Mouse (Mus musculus): ENCODE data around the gene Tead3. TPM values are rescaled to one million over a fixed set of nuclear protein-coding genes. Genes with fewer than 3 reads are reported as not detected.

Gene Tead3
- polyA plus RNA-seq, 1 experiment from 2014 or later: 18.8 TPM

DNA sequence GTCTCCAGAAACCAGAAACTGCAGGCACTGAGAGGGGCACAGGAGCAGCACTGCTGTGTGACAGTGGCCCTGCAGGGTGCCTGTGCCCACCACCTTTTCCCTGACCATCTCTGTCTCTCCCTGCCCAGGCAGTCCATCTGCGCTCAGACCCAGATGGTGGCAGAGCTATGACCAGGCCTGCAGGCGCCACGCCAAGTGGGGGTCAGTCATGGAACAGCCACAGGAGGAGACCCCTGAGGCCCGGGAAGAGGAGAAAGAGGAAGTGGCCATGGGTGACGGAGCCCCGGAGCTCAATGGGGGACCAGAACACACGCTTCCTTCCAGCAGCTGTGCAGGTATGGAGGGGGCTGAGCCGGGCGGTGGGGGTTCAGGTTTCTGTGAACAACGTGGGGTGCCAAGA is 64.5 kb downstream of the Tead3 start:
- Histone ChIP-seq H3K27me3 (no peaks in the 10 kb centered on the region), H3K4me2 (replicated peaks) (no peak overlapping the region), H3K36me3 (0 out of 2 replicates have a peak, but pooled peaks cover 10% of the 10 kb centered on the region), H3K4me3 (replicated peaks) (no peak overlapping the region), H3K4me1 (peaks cover 19% of the 10 kb centered on the region; the same call in 1 of the 2 replicates), H3K9me3 (replicated peaks) (no peaks in the 10 kb centered on the region), H3K27ac (replicated peaks) (no peak overlapping the region), H3K9ac (no peak overlapping the region)
- ATAC-seq (ENCODE audit: insufficient number of reproducible peaks, low FRiP score, low TSS enrichment, low read depth): no peak
- WGBS: 78% methylated on average over 10 of the region's 10 CpGs

DNA sequence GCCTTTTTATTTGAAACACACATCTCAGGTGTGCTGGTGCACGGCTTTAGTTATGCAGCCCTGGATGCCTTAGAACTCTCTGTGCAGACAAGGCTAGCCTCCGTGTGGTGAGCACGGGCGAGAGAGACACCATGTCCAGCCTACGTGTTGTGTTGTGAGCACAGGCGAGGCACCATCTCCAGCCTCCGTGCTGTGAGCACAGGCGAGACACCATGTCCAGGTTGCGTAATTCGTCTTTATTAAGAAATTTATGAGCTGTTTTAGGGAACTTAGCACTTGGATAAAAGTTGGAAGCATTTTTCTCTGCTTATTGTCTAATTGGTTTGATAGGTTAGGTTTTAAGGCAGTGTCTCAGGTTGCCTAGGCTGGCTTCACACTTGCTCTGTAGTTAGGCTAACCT is 67.4 kb downstream of the Tead3 start:
- no peak overlapping the region for H3K27ac ChIP-seq (replicated peaks)
- ATAC-seq (ENCODE audit: insufficient number of reproducible peaks, low FRiP score, low TSS enrichment, low read depth): no peak
- no peaks in the 10 kb centered on the region for H3K27me3 ChIP-seq
- H3K9ac ChIP-seq: no peak overlapping the region
- H3K36me3 ChIP-seq: 0 out of 2 replicates have a peak, but pooled peaks cover 8% of the 10 kb centered on the region
- H3K9me3 ChIP-seq (replicated peaks): no peaks in the 10 kb centered on the region
- peaks cover 41% of the 10 kb centered on the region for H3K4me1 ChIP-seq
- no peak overlapping the region for H3K4me3 ChIP-seq (replicated peaks)
- 85% methylated on average over 10 of the region's 10 CpGs for WGBS
- H3K4me2 ChIP-seq (replicated peaks): no peak overlapping the region

DNA sequence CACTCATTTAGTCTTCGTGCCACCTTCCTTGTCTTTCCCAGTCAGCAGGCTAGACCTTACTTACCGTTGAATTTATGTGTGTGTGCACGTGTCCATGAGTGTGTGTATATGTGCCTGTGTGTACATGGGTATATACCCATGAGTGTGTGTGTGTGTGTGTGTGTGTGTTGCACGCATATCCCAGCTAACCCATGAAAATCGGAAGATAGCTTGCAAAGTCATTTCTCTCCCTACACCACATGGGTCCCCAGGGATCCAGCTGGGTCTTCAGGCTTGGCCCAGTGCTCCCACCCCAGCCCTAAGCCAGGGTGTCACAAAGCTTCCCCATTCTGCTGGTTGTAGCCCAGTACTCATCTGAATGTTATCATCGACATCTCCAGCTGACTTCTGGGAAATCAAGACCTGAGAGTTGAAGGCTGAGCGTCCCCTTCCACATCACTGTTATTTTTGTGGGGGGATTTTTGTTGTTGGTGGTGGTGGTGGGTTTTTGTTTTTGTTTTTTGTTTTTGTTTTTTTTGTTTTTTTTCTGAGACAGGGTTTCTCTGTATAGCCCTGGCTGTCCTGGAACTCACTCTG is 68.7 kb downstream of the Tead3 start:
- Histone ChIP-seq H3K9ac (no peak overlapping the region), H3K4me3 (replicated peaks) (no peak overlapping the region), H3K27me3 (no peaks in the 10 kb centered on the region), H3K4me1 (peaks cover 47% of the 10 kb centered on the region), H3K4me2 (replicated peaks) (no peak overlapping the region), H3K27ac (replicated peaks) (no peak overlapping the region), H3K9me3 (replicated peaks) (no peaks in the 10 kb centered on the region), H3K36me3 (0 out of 2 replicates have a peak, but pooled peaks cover 3% of the 10 kb centered on the region)
- WGBS: 89% methylated on average over 7 of the region's 7 CpGs
- ATAC-seq (ENCODE audit: insufficient number of reproducible peaks, low FRiP score, low TSS enrichment, low read depth): no peak

Other genes with a start within 250 kb of the Tead3 start
- gene Scube3, start 208.7 kb downstream of the Tead3 start, polyA plus RNA-seq (2015; fragmentation: Nextera tagmentation; extraction: Ambion mirVana): 6.6 and 6.9 TPM in 2 replicates
- gene Zfp523, start 173.7 kb downstream of the Tead3 start, polyA plus RNA-seq (2015; fragmentation: Nextera tagmentation; extraction: Ambion mirVana): 43.0 and 44.7 TPM in 2 replicates
- 18.4 and 19.8 TPM in 2 replicates for gene Def6, start 143.0 kb downstream of the Tead3 start, polyA plus RNA-seq (2015; fragmentation: Nextera tagmentation; extraction: Ambion mirVana)
- 3.2 and 4.0 TPM in 2 replicates for gene Ppard, start 118.1 kb downstream of the Tead3 start, polyA plus RNA-seq (2015; fragmentation: Nextera tagmentation; extraction: Ambion mirVana)
- 37.6 and 38.5 TPM in 2 replicates for gene Fance, start 37.3 kb downstream of the Tead3 start, polyA plus RNA-seq (2015; fragmentation: Nextera tagmentation; extraction: Ambion mirVana)
- gene Rpl10a, start 22.3 kb downstream of the Tead3 start, polyA plus RNA-seq (2015; fragmentation: Nextera tagmentation; extraction: Ambion mirVana): 620 and 681 TPM in 2 replicates
- 5.1 and 5.8 TPM in 2 replicates for gene Tulp1, start 14.4 kb upstream of the Tead3 start, polyA plus RNA-seq (2015; fragmentation: Nextera tagmentation; extraction: Ambion mirVana)
- gene Fkbp5, start 166.7 kb upstream of the Tead3 start, polyA plus RNA-seq (2015; fragmentation: Nextera tagmentation; extraction: Ambion mirVana): 35.8 and 36.5 TPM in 2 replicates
- not detected in 2 replicates for gene Armc12, start 180.0 kb upstream of the Tead3 start, polyA plus RNA-seq (2015; fragmentation: Nextera tagmentation; extraction: Ambion mirVana)
- not detected in 2 replicates for gene Clpsl2, start 198.6 kb upstream of the Tead3 start, polyA plus RNA-seq (2015; fragmentation: Nextera tagmentation; extraction: Ambion mirVana)
- gene Clps, start 209.9 kb upstream of the Tead3 start, polyA plus RNA-seq (2015; fragmentation: Nextera tagmentation; extraction: Ambion mirVana): not detected in 2 replicates
- 0.59 and 0.64 TPM in 2 replicates for gene Lhfpl5, start 224.8 kb upstream of the Tead3 start, polyA plus RNA-seq (2015; fragmentation: Nextera tagmentation; extraction: Ambion mirVana)